Mouse (Mus musculus) midbrain, embryonic 16.5 days (tissue): ENCODE measurements around the gene Cacna1d. TPM values are rescaled to one million over a fixed set of nuclear protein-coding genes. Genes with fewer than 3 reads are reported as not detected.

Source experiments
- ATAC-seq: fragments of 200-750 bp; cut with Nextera tagmentation; 2 replicates; pipeline ENCODE4 v1.8.0; 2017; ENCODE audit warnings: moderate TSS enrichment
- H3K27ac ChIP-seq: fragments of 300-500 bp; sonication (generic); 2 replicates; pipeline ENCODE4 v1.5.1; 2014; ENCODE audit warnings: mild to moderate bottlenecking, low read length, mixed read lengths
- H3K27me3 ChIP-seq: fragments of 300-500 bp; sonication (generic); 2 replicates; pipeline ENCODE4 v1.6.1; 2014; ENCODE audit warnings: low read depth, low read length, mixed read lengths; ENCODE audit not compliant: control insufficient read depth, insufficient read depth
- H3K36me3 ChIP-seq: fragments of 300-500 bp; sonication (generic); 2 replicates; pipeline ENCODE4 v1.6.1; 2014; ENCODE audit warnings: mild to moderate bottlenecking, low read length, moderate library complexity, mixed read lengths; ENCODE audit not compliant: control insufficient read depth, insufficient read depth
- H3K4me1 ChIP-seq: fragments of 300-500 bp; sonication (generic); 2 replicates; pipeline ENCODE4 v1.6.1; 2014; ENCODE audit warnings: mild to moderate bottlenecking, low read length, mixed read lengths; ENCODE audit not compliant: control insufficient read depth, insufficient read depth
- H3K4me2 ChIP-seq: fragments of 300-500 bp; sonication (generic); 2 replicates; pipeline ENCODE4 v1.6.1; 2014; ENCODE audit warnings: mild to moderate bottlenecking, low read length, mixed read lengths
- H3K4me3 ChIP-seq: fragments of 300-500 bp; sonication (generic); 2 replicates; pipeline ENCODE4 v1.5.1; 2014; ENCODE audit warnings: low read depth, mild to moderate bottlenecking, low read length, moderate library complexity, mixed read lengths
- H3K9ac ChIP-seq: fragments of 300-500 bp; sonication (generic); 2 replicates; pipeline ENCODE4 v1.6.1; 2014; ENCODE audit warnings: low read depth, low read length, mixed read lengths
- H3K9me3 ChIP-seq: fragments of 300-500 bp; sonication (generic); replicated peaks from 2 replicates; pipeline ENCODE4 v1.6.1; 2014; ENCODE audit warnings: mild to moderate bottlenecking, low read length, mixed read lengths; ENCODE audit not compliant: control insufficient read depth, poor library complexity, severe bottlenecking
- WGBS: fragments of 180-500 bp; shearing (Covaris S2); extraction: QIAGEN DNeasy Blood & Tissue Kit; methylation state at CpG from one replicate; pipeline ENCODE4 v1.1.7; 2014; 5-methylcytosine and 5-hydroxymethylcytosine counted together
- polyA plus RNA-seq: library from polyadenylated mRNA; unstranded; fragments of >200 nt; fragmentation: Nextera tagmentation; extraction: Ambion mirVana; gene quantifications from 2 replicates; pipeline ENCODE4 v1.2.1, GENCODE M21; 2015

Cacna1d gene
- polyA plus RNA-seq, 1 experiment from 2014 or later = 10.5 TPM

GRCm38 (mm10) chr14:30419458-30419857 lies 71.8 kb downstream of the Cacna1d start:
- no peak for ATAC-seq
- no peaks in the 10 kb centered on the region for H3K4me1 ChIP-seq
- no peaks in the 10 kb centered on the region for H3K9me3 ChIP-seq
- H3K27ac ChIP-seq = no peak overlapping the region
- 71% methylated on average over 7 of the region's 7 CpGs for WGBS
- H3K27me3 ChIP-seq = no peaks in the 10 kb centered on the region
- no peak overlapping the region for H3K4me3 ChIP-seq
- H3K9ac ChIP-seq = no peak overlapping the region
- H3K4me2 ChIP-seq = no peak overlapping the region
- no peaks in the 10 kb centered on the region for H3K36me3 ChIP-seq

- Histone ChIP-seq H3K4me2 (no peak overlapping the region), H3K4me3 (no peak overlapping the region), H3K4me1 (no peaks in the 10 kb centered on the region), H3K9me3 (no peaks in the 10 kb centered on the region), H3K36me3 (no peaks in the 10 kb centered on the region), H3K9ac (no peak overlapping the region), H3K27ac (no peak overlapping the region), H3K27me3 (no peaks in the 10 kb centered on the region)
- WGBS = 74% methylated on average over 6 of the region's 6 CpGs
- ATAC-seq = no peak
Measured at GRCm38 (mm10) chr14:30419046-30419445, 72.2 kb downstream of the Cacna1d start.

- Histone ChIP-seq H3K27me3 (no peaks in the 10 kb centered on the region), H3K27ac (no peak overlapping the region), H3K36me3 (no peaks in the 10 kb centered on the region), H3K4me3 (no peak overlapping the region), H3K9me3 (no peaks in the 10 kb centered on the region), H3K9ac (no peak overlapping the region), H3K4me1 (no peaks in the 10 kb centered on the region), H3K4me2 (no peak overlapping the region)
- WGBS = 87% methylated on average over 5 of the region's 5 CpGs
- no peak for ATAC-seq
Measured at GRCm38 (mm10) chr14:30415830-30416229, 75.4 kb downstream of the Cacna1d start.

- no peak overlapping the region for H3K4me3 ChIP-seq
- 77% methylated on average over 2 of the region's 2 CpGs for WGBS
- no peak for ATAC-seq
Measured at GRCm38 (mm10) chr14:30414131-30414530, 77.1 kb downstream of the Cacna1d start.

GRCm38 (mm10) chr14:30409331-30409730 lies 81.9 kb downstream of the Cacna1d start:
- Histone ChIP-seq H3K36me3 (no peaks in the 10 kb centered on the region), H3K4me2 (no peak overlapping the region), H3K4me1 (no peaks in the 10 kb centered on the region), H3K9me3 (no peaks in the 10 kb centered on the region), H3K9ac (no peak overlapping the region), H3K4me3 (no peak overlapping the region), H3K27me3 (no peaks in the 10 kb centered on the region), H3K27ac (no peak overlapping the region)
- 86% methylated on average over 4 of the region's 4 CpGs for WGBS
- ATAC-seq = no peak

More at GRCm38 (mm10) chr14:30414131-30414530, 77.1 kb downstream of the Cacna1d start:
- Histone ChIP-seq H3K4me2 (no peak overlapping the region), H3K36me3 (no peaks in the 10 kb centered on the region), H3K27ac (no peak overlapping the region), H3K9me3 (no peaks in the 10 kb centered on the region), H3K9ac (no peak overlapping the region), H3K4me1 (no peaks in the 10 kb centered on the region), H3K27me3 (no peaks in the 10 kb centered on the region)

GRCm38 (mm10) chr14:30405456-30406225 lies 85.6 kb downstream of the Cacna1d start:
- no peaks in the 10 kb centered on the region for H3K4me1 ChIP-seq
- no peak overlapping the region for H3K9ac ChIP-seq
- H3K4me3 ChIP-seq = no peak overlapping the region
- H3K27me3 ChIP-seq = no peaks in the 10 kb centered on the region
- no peak overlapping the region for H3K27ac ChIP-seq
- H3K9me3 ChIP-seq = no peaks in the 10 kb centered on the region
- 94% methylated on average over 8 of the region's 8 CpGs for WGBS
- H3K36me3 ChIP-seq = no peaks in the 10 kb centered on the region
- no peak for ATAC-seq
- H3K4me2 ChIP-seq = no peak overlapping the region

- H3K36me3 ChIP-seq = no peaks in the 10 kb centered on the region
- H3K4me3 ChIP-seq = no peak overlapping the region
- WGBS = 26% methylated on average over 1 of the region's 1 CpGs
- H3K9me3 ChIP-seq = 0 out of 2 replicates have a peak, but pooled peaks cover 3% of the 10 kb centered on the region
- H3K27me3 ChIP-seq = no peaks in the 10 kb centered on the region
- H3K4me1 ChIP-seq = no peaks in the 10 kb centered on the region
- H3K27ac ChIP-seq = no peak overlapping the region
- H3K9ac ChIP-seq = no peak overlapping the region
- no peak overlapping the region for H3K4me2 ChIP-seq
- ATAC-seq = no peak
Measured at GRCm38 (mm10) chr14:30378306-30378705, 112.9 kb downstream of the Cacna1d start.

GRCm38 (mm10) chr14:30372878-30373277 lies 118.4 kb downstream of the Cacna1d start:
- no peaks in the 10 kb centered on the region for H3K36me3 ChIP-seq
- no peaks in the 10 kb centered on the region for H3K27me3 ChIP-seq
- H3K4me3 ChIP-seq = no peak overlapping the region
- H3K4me1 ChIP-seq = no peaks in the 10 kb centered on the region
- H3K4me2 ChIP-seq = no peak overlapping the region
- WGBS = 0% methylated on average over 1 of the region's 1 CpGs
- no peak overlapping the region for H3K9ac ChIP-seq
- no peak for ATAC-seq
- no peak overlapping the region for H3K27ac ChIP-seq
- H3K9me3 ChIP-seq = 0 out of 2 replicates have a peak, but pooled peaks cover 3% of the 10 kb centered on the region

GRCm38 (mm10) chr14:30371070-30371469 lies 120.2 kb downstream of the Cacna1d start:
- no peak overlapping the region for H3K27ac ChIP-seq
- no peak for ATAC-seq
- H3K9me3 ChIP-seq = 0 out of 2 replicates have a peak, but pooled peaks cover 3% of the 10 kb centered on the region
- H3K27me3 ChIP-seq = no peaks in the 10 kb centered on the region
- no peak overlapping the region for H3K9ac ChIP-seq
- no peaks in the 10 kb centered on the region for H3K36me3 ChIP-seq
- H3K4me1 ChIP-seq = no peaks in the 10 kb centered on the region
- WGBS = 81% methylated on average over 2 of the region's 2 CpGs
- no peak overlapping the region for H3K4me3 ChIP-seq
- no peak overlapping the region for H3K4me2 ChIP-seq
